Mouse (Mus musculus) frontal cortex, postnatal 10 days (tissue): ENCODE measurements around the gene Cd300ld5.
A peak's percentile ranks its signal among the peaks of the same experiment; 100 is the strongest.
"Not testable (repeated sequence)": the region's sequence is repeated elsewhere in the genome, so short reads cannot be mapped to it uniquely, and the experiment has no call there.

ENCODE experiments used
- DNase-seq, 2 experiments: peaks; one replicate each; pipeline ENCODE4 v3.0.0; 2022; ENCODE audit warnings: low spot score in 2 of 2, mixed read lengths in 1 of 2

The Cd300ld5 gene

GRCm38 (mm10) chr11:115037669-115038068 lies at the start of gene Cd300ld5:
Cd300ld5 (minus strand) TSS chr11:115037769.
- not testable (repeated sequence) for DNase-seq

GRCm38 (mm10) chr11:115086213-115086612 lies 48.6 kb upstream of the Cd300ld5 start:
- no peak for DNase-seq

GRCm38 (mm10) chr11:115085064-115085463 lies 47.5 kb upstream of the Cd300ld5 start:
- no peak for DNase-seq

GRCm38 (mm10) chr11:115084595-115084994 lies 47.0 kb upstream of the Cd300ld5 start:
- no peak for DNase-seq

GRCm38 (mm10) chr11:115083376-115084139 lies 46.0 kb upstream of the Cd300ld5 start:
- peak in 1 of 2 experiments; percentile 74 for DNase-seq

GRCm38 (mm10) chr11:115082196-115082595 lies 44.6 kb upstream of the Cd300ld5 start:
- DNase-seq = no peak

- no peak for DNase-seq
These were observed 43.8 kb upstream of the Cd300ld5 start for GRCm38 (mm10) chr11:115081373-115081772.

GRCm38 (mm10) chr11:115080886-115081285 lies 43.3 kb upstream of the Cd300ld5 start:
- peak; percentile 21 to 35 for DNase-seq

GRCm38 (mm10) chr11:115078680-115079079 lies 41.1 kb upstream of the Cd300ld5 start:
- no peak for DNase-seq

- DNase-seq = no peak
These were observed 39.9 kb upstream of the Cd300ld5 start for GRCm38 (mm10) chr11:115077436-115077835.

GRCm38 (mm10) chr11:115075859-115076258 lies 38.3 kb upstream of the Cd300ld5 start:
- no peak for DNase-seq

GRCm38 (mm10) chr11:115075407-115075806 lies 37.8 kb upstream of the Cd300ld5 start:
- DNase-seq = no peak

- no peak for DNase-seq
These were observed 35.4 kb upstream of the Cd300ld5 start for GRCm38 (mm10) chr11:115073002-115073401.

- peak in 1 of 2 experiments; percentile 25 for DNase-seq
These were observed 34.2 kb upstream of the Cd300ld5 start for GRCm38 (mm10) chr11:115071631-115072294.

- no peak for DNase-seq
These were observed 33.5 kb upstream of the Cd300ld5 start for GRCm38 (mm10) chr11:115071015-115071551.

- no peak for DNase-seq
These were observed 29.2 kb upstream of the Cd300ld5 start for GRCm38 (mm10) chr11:115066768-115067167.

GRCm38 (mm10) chr11:115062077-115062476 lies 24.5 kb upstream of the Cd300ld5 start, which contains the start of gene Cd300e:
Cd300e (minus strand) TSS chr11:115062177.
- DNase-seq = no peak

- no peak for DNase-seq
These were observed 22.2 kb upstream of the Cd300ld5 start for GRCm38 (mm10) chr11:115059797-115060196.

GRCm38 (mm10) chr11:115058701-115059100 lies 21.1 kb upstream of the Cd300ld5 start:
- no peak for DNase-seq

GRCm38 (mm10) chr11:115054537-115054936 lies 17.0 kb upstream of the Cd300ld5 start:
- no peak for DNase-seq

- DNase-seq = no peak
These were observed 15.4 kb upstream of the Cd300ld5 start for GRCm38 (mm10) chr11:115052991-115053390.

GRCm38 (mm10) chr11:115052206-115052605 lies 14.6 kb upstream of the Cd300ld5 start:
- DNase-seq = no peak
